Mouse (Mus musculus): ENCODE data around the gene Il12a. TPM values are rescaled to one million over a fixed set of nuclear protein-coding genes. Genes with fewer than 3 reads are reported as not detected.
A peak's percentile ranks its signal among the peaks of the same experiment; 100 is the strongest.

Gene Il12a
- polyA plus RNA-seq, 1 experiment from 2014 or later, result 0.20 TPM

DNA sequence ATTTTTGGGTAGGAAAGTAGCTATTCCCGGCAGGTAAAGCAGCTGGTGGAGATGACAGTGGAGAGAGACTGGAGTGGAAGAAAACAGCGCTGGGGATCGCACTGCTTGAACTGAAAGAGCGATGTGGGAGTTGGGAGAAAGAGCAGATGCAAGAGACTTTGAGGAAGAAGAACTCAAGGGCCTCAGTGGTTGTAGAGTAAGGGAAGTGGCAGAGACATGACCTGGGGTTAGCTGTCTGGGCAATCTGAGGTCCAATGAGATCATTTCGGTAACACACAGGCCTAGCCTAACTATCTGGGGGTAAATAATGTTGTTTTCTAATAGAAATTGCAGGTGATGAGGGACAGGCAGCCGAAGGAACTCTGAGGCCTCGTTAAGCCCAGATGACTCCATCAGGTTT is 24.1 kb upstream of the Il12a start:
- no peak overlapping the region for H3K9ac ChIP-seq
- no peak for ATAC-seq (ENCODE audit: insufficient number of reproducible peaks, low FRiP score)
- 79% methylated on average over 7 of the region's 7 CpGs for WGBS
- H3K9me3 ChIP-seq (replicated peaks), result no peaks in the 10 kb centered on the region
- H3K4me3 ChIP-seq, result no peak overlapping the region
- no peaks in the 10 kb centered on the region for H3K36me3 ChIP-seq
- no peak overlapping the region for H3K4me2 ChIP-seq
- no peaks in the 10 kb centered on the region for H3K27me3 ChIP-seq (replicated peaks)
- H3K4me1 ChIP-seq (replicated peaks), result no peaks in the 10 kb centered on the region
- no peak overlapping the region for H3K27ac ChIP-seq (ENCODE audit: poor library complexity, severe bottlenecking)

GRCm38 (mm10) chr3:68667852-68668251 is 22.6 kb upstream of the Il12a start:
- Histone ChIP-seq H3K36me3 (no peaks in the 10 kb centered on the region), H3K4me1 (replicated peaks) (no peaks in the 10 kb centered on the region), H3K27ac (ENCODE audit: poor library complexity, severe bottlenecking) (no peak overlapping the region), H3K9me3 (replicated peaks) (no peaks in the 10 kb centered on the region), H3K9ac (no peak overlapping the region), H3K4me3 (no peak overlapping the region), H3K4me2 (no peak overlapping the region), H3K27me3 (replicated peaks) (no peaks in the 10 kb centered on the region)
- ATAC-seq (ENCODE audit: insufficient number of reproducible peaks, low FRiP score), result no peak
- 86% methylated on average over 1 of the region's 1 CpGs for WGBS

GRCm38 (mm10) chr3:68669418-68669974 is 20.9 kb upstream of the Il12a start:
- Histone ChIP-seq H3K9me3 (replicated peaks) (no peaks in the 10 kb centered on the region), H3K27me3 (replicated peaks) (no peaks in the 10 kb centered on the region), H3K9ac (no peak overlapping the region), H3K4me2 (no peak overlapping the region), H3K4me3 (no peak overlapping the region), H3K36me3 (no peaks in the 10 kb centered on the region), H3K4me1 (replicated peaks) (no peaks in the 10 kb centered on the region), H3K27ac (ENCODE audit: poor library complexity, severe bottlenecking) (no peak overlapping the region)
- WGBS, result 73% methylated on average over 5 of the region's 5 CpGs
- ATAC-seq (ENCODE audit: insufficient number of reproducible peaks, low FRiP score), result no peak

- Histone ChIP-seq H3K36me3 (no peaks in the 10 kb centered on the region), H3K4me3 (no peak overlapping the region), H3K27ac (ENCODE audit: poor library complexity, severe bottlenecking) (no peak overlapping the region), H3K9me3 (replicated peaks) (no peaks in the 10 kb centered on the region), H3K4me2 (no peak overlapping the region), H3K9ac (no peak overlapping the region), H3K4me1 (replicated peaks) (peaks cover 13% of the 10 kb centered on the region), H3K27me3 (replicated peaks) (no peaks in the 10 kb centered on the region)
- 87% methylated on average over 2 of the region's 2 CpGs for WGBS
- ATAC-seq (ENCODE audit: insufficient number of reproducible peaks, low FRiP score), result no peak
These were observed 15.7 kb upstream of the Il12a start for GRCm38 (mm10) chr3:68674721-68675120.

- no peak for ATAC-seq (ENCODE audit: insufficient number of reproducible peaks, low FRiP score)
- WGBS, result 82% methylated on average over 12 of the region's 12 CpGs
These were observed 15.1 kb upstream of the Il12a start for GRCm38 (mm10) chr3:68675216-68675835.

GRCm38 (mm10) chr3:68675980-68676678 is 14.3 kb upstream of the Il12a start:
- no peak for ATAC-seq (ENCODE audit: insufficient number of reproducible peaks, low FRiP score)
- 64% methylated on average over 10 of the region's 10 CpGs for WGBS
- Histone ChIP-seq H3K9ac (no peak overlapping the region), H3K9me3 (replicated peaks) (no peaks in the 10 kb centered on the region), H3K27me3 (replicated peaks) (no peaks in the 10 kb centered on the region), H3K4me1 (replicated peaks) (peaks cover 13% of the 10 kb centered on the region), H3K4me2 (peak overlapping the region; percentile 73), H3K36me3 (no peaks in the 10 kb centered on the region), H3K27ac (ENCODE audit: poor library complexity, severe bottlenecking) (peak overlapping the region; percentile 56; the same call in 1 of the 2 replicates), H3K4me3 (peak overlapping the region; percentile 37)

More at GRCm38 (mm10) chr3:68675216-68675835, 15.1 kb upstream of the Il12a start:
- H3K9me3 ChIP-seq (replicated peaks), result no peaks in the 10 kb centered on the region
- no peaks in the 10 kb centered on the region for H3K27me3 ChIP-seq (replicated peaks)
- no peak overlapping the region for H3K4me2 ChIP-seq
- H3K4me1 ChIP-seq (replicated peaks), result peaks cover 13% of the 10 kb centered on the region
- no peaks in the 10 kb centered on the region for H3K36me3 ChIP-seq
- H3K27ac ChIP-seq (ENCODE audit: poor library complexity, severe bottlenecking), result no peak overlapping the region
- H3K9ac ChIP-seq, result no peak overlapping the region
- H3K4me3 ChIP-seq, result no peak overlapping the region

DNA sequence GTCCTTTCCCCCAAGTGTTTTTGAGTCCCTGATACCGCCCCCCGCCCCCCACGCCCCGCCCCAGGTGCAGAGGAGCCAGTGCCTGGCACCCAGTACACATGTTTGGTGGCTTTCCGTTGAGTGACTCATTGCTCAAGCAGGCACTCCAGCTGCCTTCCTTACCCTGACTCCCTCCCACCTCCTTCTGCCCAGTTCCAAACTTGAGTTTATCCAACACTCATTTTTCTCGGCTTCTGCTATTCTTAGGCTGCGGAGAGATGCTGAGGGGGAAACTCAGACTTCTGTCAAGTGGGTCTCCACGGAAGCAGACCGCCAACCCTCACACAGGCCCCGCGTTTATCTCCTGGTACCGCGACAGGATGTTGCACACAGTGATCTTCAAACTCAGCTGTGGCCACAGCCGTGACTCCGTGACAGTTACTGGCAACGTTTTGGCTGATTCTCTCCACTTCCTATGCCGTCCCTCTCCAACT is 13.6 kb upstream of the Il12a start:
- ATAC-seq (ENCODE audit: insufficient number of reproducible peaks, low FRiP score), result peak; percentile 73; the same call in 1 of the 2 replicates
- peak overlapping the region; percentile 49; the same call in 1 of the 2 replicates for H3K9ac ChIP-seq
- H3K9me3 ChIP-seq (replicated peaks), result no peaks in the 10 kb centered on the region
- H3K4me3 ChIP-seq, result peak overlapping the region; percentile 37
- no peaks in the 10 kb centered on the region for H3K36me3 ChIP-seq
- H3K4me1 ChIP-seq (replicated peaks), result peaks cover 13% of the 10 kb centered on the region
- WGBS, result 10% methylated on average over 17 of the region's 17 CpGs
- H3K27me3 ChIP-seq (replicated peaks), result no peaks in the 10 kb centered on the region
- H3K4me2 ChIP-seq, result peak overlapping the region; percentile 73
- peak overlapping the region; percentile 56 for H3K27ac ChIP-seq (ENCODE audit: poor library complexity, severe bottlenecking)

GRCm38 (mm10) chr3:68678805-68679585 is 11.4 kb upstream of the Il12a start:
- Histone ChIP-seq H3K36me3 (no peaks in the 10 kb centered on the region), H3K4me1 (replicated peaks) (peaks cover 13% of the 10 kb centered on the region), H3K9ac (no peak overlapping the region), H3K9me3 (replicated peaks) (no peaks in the 10 kb centered on the region), H3K4me2 (no peak overlapping the region), H3K27ac (ENCODE audit: poor library complexity, severe bottlenecking) (no peak overlapping the region), H3K27me3 (replicated peaks) (no peaks in the 10 kb centered on the region), H3K4me3 (no peak overlapping the region)
- ATAC-seq (ENCODE audit: insufficient number of reproducible peaks, low FRiP score), result no peak
- 76% methylated on average over 9 of the region's 9 CpGs for WGBS

DNA sequence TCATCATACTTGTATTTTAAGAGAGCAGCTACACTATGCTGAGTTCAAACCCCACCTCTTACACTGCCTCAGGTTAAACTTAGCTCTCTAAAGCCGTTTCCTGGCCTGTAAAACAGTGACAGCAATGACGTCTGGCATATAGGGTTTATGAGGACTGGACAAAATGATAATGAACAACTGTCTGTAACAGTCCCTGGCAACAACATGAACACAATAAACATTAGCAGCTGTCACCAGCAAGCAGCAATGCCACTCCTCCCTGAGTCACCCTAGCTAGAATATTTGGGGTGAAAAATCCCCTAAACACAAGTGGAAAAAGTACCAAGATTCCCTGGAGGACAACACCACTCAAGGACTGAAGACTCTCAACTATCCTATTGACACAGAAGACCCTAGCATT is 6.9 kb upstream of the Il12a start:
- no peak overlapping the region for H3K9ac ChIP-seq
- H3K4me2 ChIP-seq, result no peak overlapping the region
- H3K4me3 ChIP-seq, result no peak overlapping the region
- H3K27me3 ChIP-seq (replicated peaks), result no peaks in the 10 kb centered on the region
- no peaks in the 10 kb centered on the region for H3K9me3 ChIP-seq (replicated peaks)
- H3K4me1 ChIP-seq (replicated peaks), result no peaks in the 10 kb centered on the region
- H3K27ac ChIP-seq (ENCODE audit: poor library complexity, severe bottlenecking), result no peak overlapping the region
- no peak for ATAC-seq (ENCODE audit: insufficient number of reproducible peaks, low FRiP score)
- 32% methylated on average over 2 of the region's 2 CpGs for WGBS
- no peaks in the 10 kb centered on the region for H3K36me3 ChIP-seq

DNA sequence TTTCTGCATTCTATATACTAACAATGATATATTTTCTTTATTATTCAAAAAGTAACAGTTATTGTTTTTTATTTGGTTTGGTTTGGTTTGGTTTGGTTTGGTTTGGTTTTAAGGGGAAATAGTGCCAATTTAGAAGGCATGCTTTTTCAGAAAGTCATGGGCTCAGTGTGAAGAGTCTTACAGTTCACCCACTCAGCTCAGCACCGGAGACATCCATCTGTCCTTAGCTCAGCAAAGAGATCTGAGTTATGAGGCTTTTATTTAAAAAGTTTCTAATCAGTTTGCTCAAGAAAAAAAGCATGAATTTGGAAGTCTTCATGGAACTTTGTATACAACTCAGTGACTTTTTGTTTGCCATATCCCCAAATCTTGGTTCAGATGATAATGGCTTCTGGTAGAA is 6.2 kb upstream of the Il12a start:
- H3K9ac ChIP-seq, result no peak overlapping the region
- no peak overlapping the region for H3K4me2 ChIP-seq
- no peak overlapping the region for H3K4me3 ChIP-seq
- whole genome bisulfite sequencing, result 88% methylated on average over 1 of the region's 1 CpGs
- no peaks in the 10 kb centered on the region for H3K4me1 ChIP-seq (replicated peaks)
- H3K9me3 ChIP-seq (replicated peaks), result no peaks in the 10 kb centered on the region
- no peaks in the 10 kb centered on the region for H3K27me3 ChIP-seq (replicated peaks)
- no peak for ATAC-seq (ENCODE audit: insufficient number of reproducible peaks, low FRiP score)
- H3K27ac ChIP-seq (ENCODE audit: poor library complexity, severe bottlenecking), result no peak overlapping the region
- H3K36me3 ChIP-seq, result no peaks in the 10 kb centered on the region

Measured in heart, embryonic 12.5 days (tissue).